Mouse (Mus musculus) thymus, postnatal 36 days (tissue): ENCODE measurements around the gene Gm17662.

Source experiments
- DNase-seq, 2 experiments: peaks; one replicate each; pipeline ENCODE4 v3.0.0; 2022; ENCODE audit warnings: mixed read lengths in 2 of 2

Gene Gm17662

DNA sequence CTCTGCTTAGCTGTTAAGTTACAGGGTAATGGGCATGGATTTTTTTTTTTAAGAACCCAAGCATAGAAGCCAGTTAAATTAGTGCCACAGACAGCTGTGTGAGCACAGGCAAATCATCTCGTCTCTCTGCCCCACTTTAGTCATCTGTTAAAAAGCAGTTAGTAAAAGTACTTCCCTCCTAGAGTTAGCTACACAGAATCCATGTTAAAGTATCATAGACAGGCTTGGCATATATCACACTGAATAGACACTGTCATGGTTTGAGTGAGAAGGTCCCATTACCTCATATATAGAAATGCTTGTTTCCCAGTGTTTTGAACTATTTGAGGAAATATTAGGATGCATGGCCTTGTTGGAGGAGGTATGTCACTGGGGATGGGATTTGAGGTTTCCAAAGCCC lies at the start of gene Gm17662:
TSS of gene Gm17662 (plus strand) at position 301 of the 400 bp plus-strand sequence.
- no peak for DNase-seq

DNA sequence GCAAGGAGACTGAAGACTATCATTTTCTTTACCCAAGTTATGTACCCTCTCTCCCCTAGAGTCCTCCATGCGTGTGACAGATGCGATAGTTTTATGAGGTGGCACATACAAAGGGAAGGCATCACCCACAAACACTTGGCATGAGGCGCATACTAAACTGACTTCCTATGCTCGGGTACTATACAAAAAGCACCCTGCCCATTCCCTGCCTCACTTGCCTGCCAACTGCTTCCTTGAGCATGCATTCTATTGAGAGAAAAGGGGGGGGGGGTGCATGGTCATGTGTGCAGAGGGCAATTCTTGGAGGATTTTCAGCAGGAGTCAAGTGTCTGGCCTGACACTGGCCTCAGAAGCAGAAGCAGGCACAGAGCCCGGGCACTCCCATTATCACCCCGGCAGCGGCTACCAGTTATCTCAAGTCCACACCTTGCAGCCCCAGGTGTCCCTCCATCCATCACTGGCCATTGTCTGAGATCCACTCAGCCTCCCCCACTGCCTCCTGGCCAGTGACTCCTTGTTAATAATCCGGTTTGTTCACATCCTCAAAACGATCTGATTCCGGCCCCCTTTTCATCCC lies 46.3 kb upstream of the Gm17662 start:
- DNase-seq: no peak

- no peak for DNase-seq
These were observed 43.5 kb upstream of the Gm17662 start for GRCm38 (mm10) chr4:104813617-104814016.

DNA sequence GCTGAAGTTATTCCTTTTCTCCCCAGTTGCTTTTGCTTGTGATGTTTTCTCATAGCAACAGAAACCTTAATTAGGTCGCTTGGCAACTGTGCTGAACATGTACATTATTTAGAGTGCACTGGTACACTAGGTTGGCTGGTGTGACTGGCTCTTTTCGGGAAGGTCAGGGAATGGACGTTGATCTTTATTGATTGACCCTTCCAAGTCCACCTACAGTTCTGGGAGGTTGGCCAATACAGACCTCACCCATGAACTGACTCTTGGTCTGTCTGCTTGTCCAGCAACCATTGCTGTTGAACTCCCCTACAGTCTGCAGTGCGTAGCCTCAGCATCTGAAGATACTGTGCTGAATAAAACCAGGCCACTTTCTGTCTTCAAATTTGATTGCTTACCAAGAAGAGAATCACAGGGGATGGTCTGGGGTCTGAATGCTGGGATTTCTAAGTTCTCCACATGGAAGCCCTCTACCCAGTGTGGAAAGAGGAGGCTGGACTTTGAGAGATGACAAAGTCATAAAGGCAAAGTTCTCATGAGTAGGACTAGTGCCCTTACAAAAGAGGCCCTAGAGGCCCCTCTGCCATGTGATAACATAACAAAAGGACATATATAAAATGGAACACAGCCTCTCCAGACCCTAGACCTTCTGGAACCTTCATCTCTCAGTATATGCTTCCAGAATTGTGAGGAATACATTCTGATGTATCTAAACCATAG lies 40.5 kb upstream of the Gm17662 start:
- no peak for DNase-seq

DNA sequence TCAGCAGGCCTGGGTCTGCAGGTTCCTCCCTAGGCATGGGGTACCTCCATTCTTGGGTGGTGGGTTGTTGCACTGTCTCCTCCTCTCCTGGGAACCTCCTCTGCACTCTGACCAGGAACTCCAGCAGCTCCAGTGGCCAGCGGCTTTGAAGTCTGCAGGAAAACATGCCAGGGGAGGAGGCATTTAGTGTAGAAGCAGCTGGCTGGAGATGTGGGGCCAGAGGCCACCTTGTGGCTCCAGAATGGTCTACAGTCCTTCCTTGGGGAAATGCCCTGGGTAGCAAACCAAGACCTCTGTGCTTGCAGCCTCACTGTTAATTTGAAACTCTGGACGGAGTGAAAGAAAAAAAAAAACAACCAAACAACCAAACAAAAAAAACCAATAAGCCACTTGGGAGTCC lies 39.6 kb upstream of the Gm17662 start:
- no peak for DNase-seq

GRCm38 (mm10) chr4:104818986-104819385 lies 38.1 kb upstream of the Gm17662 start:
- DNase-seq: no peak

- no peak for DNase-seq
These were observed 37.2 kb upstream of the Gm17662 start for GRCm38 (mm10) chr4:104819891-104820290.

GRCm38 (mm10) chr4:104823597-104824101 lies 33.5 kb upstream of the Gm17662 start:
- DNase-seq: no peak

DNA sequence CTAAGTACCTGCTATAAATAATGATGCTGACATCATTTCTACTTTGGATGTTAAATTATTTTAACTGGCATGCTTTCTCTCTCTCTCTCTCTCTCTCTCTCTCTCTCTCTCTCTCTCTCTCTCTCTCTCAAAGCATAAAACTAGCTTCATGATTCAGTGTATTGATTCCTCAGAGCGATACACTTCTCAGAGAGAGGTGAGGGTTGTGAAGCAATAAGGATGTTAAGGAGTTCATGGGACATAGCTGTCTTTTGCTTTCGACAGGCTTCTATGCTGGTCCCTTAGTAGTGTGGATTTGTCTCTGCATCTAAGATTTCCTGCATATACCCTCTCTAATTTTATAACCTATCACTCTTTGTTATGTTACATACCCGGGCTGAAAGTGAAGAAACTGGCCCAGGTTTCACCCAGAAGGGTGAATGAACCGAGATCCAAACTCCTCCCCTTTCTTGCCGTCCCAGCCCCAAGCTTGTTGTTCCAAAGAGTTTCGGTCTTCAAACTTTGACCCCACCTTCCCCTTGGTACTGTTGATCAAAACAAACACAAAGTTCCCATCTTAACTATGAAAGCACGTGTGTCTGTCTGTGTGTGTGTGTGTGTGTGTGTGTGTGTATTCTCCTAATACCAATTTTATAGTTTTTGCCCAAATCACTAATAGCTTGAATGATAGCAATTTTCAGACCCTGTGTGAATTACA lies 32.6 kb upstream of the Gm17662 start:
- no peak for DNase-seq

DNA sequence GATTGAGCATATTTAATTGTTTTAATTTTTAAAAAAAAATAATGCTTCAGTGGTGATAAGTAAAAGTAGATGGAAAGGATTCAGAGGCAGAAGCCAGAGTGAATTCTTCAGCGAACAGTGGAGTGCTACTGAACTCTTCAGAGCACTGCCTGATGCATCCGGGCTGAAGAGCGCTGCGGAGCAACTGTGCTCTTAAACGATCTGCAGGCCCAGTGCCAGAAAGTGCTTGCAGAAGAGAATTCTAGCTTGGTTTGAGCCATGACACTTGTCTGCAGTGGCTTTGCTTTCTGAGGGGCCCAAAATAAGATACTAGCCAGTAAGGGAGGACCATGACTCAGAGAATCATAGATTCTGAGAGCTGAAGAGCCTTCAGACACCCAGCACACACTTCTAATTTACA lies 28.2 kb upstream of the Gm17662 start:
- no peak for DNase-seq

DNA sequence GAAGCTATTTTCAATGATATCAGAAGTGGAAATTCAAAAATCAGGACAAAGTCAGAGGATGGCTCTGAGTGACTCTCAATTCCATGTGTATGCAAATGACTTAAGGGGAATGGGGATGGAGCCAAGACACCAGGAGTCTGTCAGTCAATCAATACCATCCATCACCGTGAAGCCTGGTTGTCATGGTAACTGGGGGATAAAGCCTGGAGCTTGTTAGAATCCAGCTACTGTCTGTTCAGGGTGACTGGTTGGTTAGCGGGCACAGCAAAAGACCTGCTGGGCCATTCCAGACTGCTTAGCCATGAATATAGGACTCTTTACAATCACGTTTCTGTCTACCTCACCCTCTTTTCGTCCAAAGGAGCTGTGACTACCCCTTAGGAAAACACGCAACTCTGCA lies 22.0 kb upstream of the Gm17662 start:
- no peak for DNase-seq

GRCm38 (mm10) chr4:104838342-104838741 lies 18.8 kb upstream of the Gm17662 start:
- DNase-seq: no peak

DNA sequence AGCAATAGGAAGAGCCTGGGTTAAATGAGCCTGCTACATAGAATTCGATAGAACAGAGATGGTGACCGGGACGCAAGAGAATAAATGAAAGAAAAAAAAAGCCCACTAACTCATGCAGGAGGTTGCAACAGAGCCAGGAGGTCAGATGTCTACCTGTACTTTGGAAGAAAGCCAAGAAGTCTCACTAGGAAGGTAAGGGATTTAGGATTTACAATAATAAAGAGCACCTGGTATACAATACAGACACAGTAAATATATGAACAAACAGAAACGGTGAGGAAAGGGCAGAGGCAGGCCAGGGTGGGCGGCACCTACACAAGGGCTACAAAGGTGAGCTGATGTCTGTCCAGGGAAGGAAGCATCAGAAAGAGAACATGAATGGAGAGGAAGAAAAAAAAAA lies 14.9 kb upstream of the Gm17662 start:
- no peak for DNase-seq

DNA sequence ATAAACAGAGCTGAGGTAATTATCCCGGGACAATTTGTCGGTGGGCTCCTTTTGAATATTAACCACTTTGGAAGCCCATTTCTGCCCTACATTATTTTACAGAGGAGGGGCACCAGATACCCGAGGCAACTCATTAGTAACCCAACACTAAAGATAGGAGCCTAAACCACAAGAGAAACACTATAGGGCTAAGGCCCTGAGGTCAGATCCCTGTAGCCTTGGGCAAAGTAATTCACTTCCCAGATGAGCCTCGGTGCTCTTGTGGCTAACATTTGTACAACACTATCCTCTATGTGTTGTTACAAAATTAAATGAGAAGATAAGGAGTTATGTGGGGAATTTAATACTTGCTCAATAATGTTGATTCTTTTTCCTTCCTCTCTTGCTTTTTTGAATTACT lies 13.6 kb upstream of the Gm17662 start:
- no peak for DNase-seq

- DNase-seq: no peak
These were observed 1.9 kb upstream of the Gm17662 start for GRCm38 (mm10) chr4:104855216-104855615.

GRCm38 (mm10) chr4:104857823-104858222 lies 694 bp downstream of the Gm17662 start:
- DNase-seq: no peak

GRCm38 (mm10) chr4:104861241-104861640 lies 4.1 kb downstream of the Gm17662 start:
- no peak for DNase-seq

DNA sequence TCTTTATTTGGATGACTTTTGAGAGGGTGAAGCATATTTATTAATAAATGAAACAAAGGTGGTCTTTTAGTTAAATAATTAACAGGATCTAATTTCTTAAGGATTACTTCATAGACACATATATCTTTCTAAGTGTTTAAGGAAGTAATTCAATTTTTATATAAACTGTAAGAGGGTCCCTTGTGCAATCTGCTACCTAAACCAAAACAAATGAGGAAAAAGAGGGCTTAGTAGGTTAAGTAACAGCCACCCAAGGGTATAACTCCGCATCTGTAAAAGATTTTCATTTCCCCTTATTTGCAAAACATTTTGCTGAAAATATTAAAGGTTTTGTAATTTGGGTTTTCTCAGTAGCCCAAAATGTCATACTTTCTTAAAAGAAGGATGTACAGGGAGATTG lies 7.3 kb downstream of the Gm17662 start:
- no peak for DNase-seq

GRCm38 (mm10) chr4:104869581-104869980 lies 12.5 kb downstream of the Gm17662 start:
- no peak for DNase-seq

GRCm38 (mm10) chr4:104870196-104870595 lies 13.1 kb downstream of the Gm17662 start:
- no peak for DNase-seq

DNA sequence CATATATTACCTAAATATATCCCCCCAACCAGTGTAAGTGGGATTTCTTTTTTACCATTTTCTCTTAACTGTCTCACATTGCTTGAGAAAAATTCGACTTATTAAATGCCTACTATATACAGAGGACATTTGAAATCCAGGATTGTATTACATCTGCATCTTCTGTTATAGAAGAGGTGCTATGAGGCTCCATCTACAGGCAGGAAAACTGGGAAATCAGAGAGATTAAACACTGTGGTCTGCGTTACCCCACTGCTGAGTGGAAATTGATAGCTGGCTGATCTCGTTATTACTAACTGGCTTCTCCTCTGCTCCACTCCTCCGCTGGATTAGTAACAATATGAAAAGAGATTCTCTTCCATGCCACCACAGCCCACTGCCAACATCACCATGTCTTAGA lies 18.7 kb downstream of the Gm17662 start:
- DNase-seq: no peak

GRCm38 (mm10) chr4:104876323-104876722 lies 19.2 kb downstream of the Gm17662 start, which contains the start of gene C8a:
TSS of gene C8a (minus strand) at chr4:104876398.
- no peak for DNase-seq

DNA sequence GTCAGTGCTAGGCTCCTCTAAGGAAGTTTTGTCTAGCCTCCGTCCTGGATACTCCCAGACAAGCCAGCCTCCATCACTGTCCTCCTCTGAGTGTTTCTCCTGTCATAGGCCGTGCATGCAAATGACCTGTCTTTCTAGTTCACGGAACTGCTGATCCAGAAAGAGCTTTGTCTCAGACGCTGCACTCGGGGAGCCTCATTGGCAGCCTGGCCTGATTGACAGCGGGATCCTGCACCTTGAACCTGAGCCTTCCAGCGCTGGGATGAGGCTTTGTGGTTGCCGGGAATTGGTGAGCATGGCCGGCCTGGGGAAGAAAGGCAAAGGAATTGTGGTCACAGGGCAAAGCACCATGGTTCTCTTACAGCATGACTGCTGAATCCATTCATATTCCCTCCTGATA lies 30.4 kb downstream of the Gm17662 start:
- DNase-seq: no peak
